Mouse (Mus musculus): Measurements from ENCODE around the gene Ndufaf2.

- TF ChIP-seq EP300 (IDR thresholded peaks at IDR 0.05; ENCODE audit: insufficient read depth, low read depth, low read length) (no peak), POLR2A (IDR thresholded peaks at IDR 0.05; ENCODE audit: insufficient read depth, low read depth, low read length) (no peak), CTCF (IDR thresholded peaks at IDR 0.05) (no peak)
Observed at GRCm38 (mm10) chr13:108157732-108158464, 525 bp downstream of the Ndufaf2 start.

All from heart, adult 2 months (tissue).